Mouse (Mus musculus) erythroblast, embryonic 14.5 days (primary cell): ENCODE results near the gene Gng5. TPM values are rescaled to one million over a fixed set of nuclear protein-coding genes. Genes with fewer than 3 reads are reported as not detected.

Source experiments
- H3K27me3 ChIP-seq: 2 replicates; pipeline ENCODE4 v1.6.1; 2012; ENCODE audit warnings: inconsistent platforms; ENCODE audit not compliant: control insufficient read depth
- H3K36me3 ChIP-seq: 2 replicates; pipeline ENCODE4 v1.6.1; 2012; ENCODE audit warnings: mild to moderate bottlenecking, inconsistent platforms; ENCODE audit not compliant: control insufficient read depth
- H3K4me1 ChIP-seq: 2 replicates; pipeline ENCODE4 v1.6.1; 2012; ENCODE audit warnings: inconsistent platforms; ENCODE audit not compliant: control insufficient read depth
- H3K4me3 ChIP-seq: replicated peaks from 2 replicates; pipeline ENCODE3; 2012; ENCODE audit warnings: moderate library complexity, mild to moderate bottlenecking, inconsistent platforms
- H3K9me3 ChIP-seq: 2 replicates; pipeline ENCODE4 v1.6.1; 2012; ENCODE audit warnings: low read length, inconsistent platforms, mixed read lengths; ENCODE audit not compliant: control insufficient read depth
- GATA1 ChIP-seq: IDR thresholded peaks from 2 replicates; pipeline ENCODE4 v1.6.1; 2012; ENCODE audit warnings: low read length, inconsistent platforms, mixed read lengths
- TAL1 ChIP-seq: IDR thresholded peaks from 3 replicates; pipeline ENCODE4 v1.6.1; 2012; ENCODE audit warnings: low read length, inconsistent platforms, mixed read lengths
- polyA plus RNA-seq: library from polyadenylated mRNA; stranded (reverse); fragments of >175 nt; gene quantifications from 2 replicates; pipeline ENCODE4 v1.2.3, GENCODE M21; 2012

Gene Gng5
- 20.4 and 22.7 TPM in 2 replicates for polyA plus RNA-seq

GRCm38 (mm10) chr3:146499431-146500002 is at the start of gene Gng5, which contains the start of gene Spata1:
TSS of gene Gng5 (plus strand) at chr3:146499807.
TSS of gene Spata1 (minus strand) at chr3:146499753.
- peak within 1 kb of the TSS; percentile 93 for H3K4me3 ChIP-seq
- H3K9me3 ChIP-seq, result no peaks in the 10 kb centered on the region
- TF ChIP-seq TAL1 (no peak), GATA1 (no peak)
- peaks cover 32% of the 10 kb centered on the region for H3K36me3 ChIP-seq
- H3K27me3 ChIP-seq, result no peaks in the 10 kb centered on the region
- peaks cover 37% of the 10 kb centered on the region for H3K4me1 ChIP-seq

DNA sequence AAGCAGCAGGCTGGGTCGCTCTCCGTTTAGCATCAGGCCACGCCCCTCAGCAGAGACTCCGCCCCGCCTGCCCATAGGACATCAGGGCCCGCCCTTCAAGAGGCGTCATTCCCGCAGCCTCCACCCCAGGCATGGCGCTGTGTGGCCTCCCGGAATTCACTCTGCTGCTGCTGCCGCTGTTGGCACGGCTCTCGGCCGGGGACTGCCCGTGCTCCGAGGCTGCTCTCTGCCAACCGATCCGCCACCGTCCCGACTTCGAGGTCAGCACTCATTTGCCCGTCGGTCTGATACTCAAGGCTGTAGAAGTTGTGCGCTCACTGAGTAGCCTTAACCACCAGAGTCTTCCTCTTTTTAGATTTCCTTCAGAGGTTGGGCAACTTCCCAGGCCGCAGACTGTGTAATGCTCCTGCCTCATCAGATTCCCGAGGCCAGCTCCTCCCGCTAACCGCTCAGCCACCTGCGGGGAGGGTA is 49.2 kb upstream of the Gng5 start:
- TF ChIP-seq TAL1, result no peak
- no peak for TF ChIP-seq GATA1

GRCm38 (mm10) chr3:146451375-146451774 is 48.2 kb upstream of the Gng5 start:
- TF ChIP-seq TAL1 (no peak), GATA1 (no peak)
- peaks cover 39% of the 10 kb centered on the region for H3K4me1 ChIP-seq
- H3K4me3 ChIP-seq, result no peak overlapping the region
- H3K9me3 ChIP-seq, result no peaks in the 10 kb centered on the region
- H3K27me3 ChIP-seq, result no peaks in the 10 kb centered on the region
- peaks cover 13% of the 10 kb centered on the region for H3K36me3 ChIP-seq

More for the DNA sequence above, 49.2 kb upstream of the Gng5 start:
- H3K27me3 ChIP-seq, result no peaks in the 10 kb centered on the region
- peak overlapping the region; percentile 74 for H3K4me3 ChIP-seq
- peaks cover 39% of the 10 kb centered on the region for H3K4me1 ChIP-seq
- peaks cover 7% of the 10 kb centered on the region for H3K9me3 ChIP-seq
- H3K36me3 ChIP-seq, result peaks cover 18% of the 10 kb centered on the region

- H3K4me3 ChIP-seq, result no peak overlapping the region
- H3K9me3 ChIP-seq, result no peaks in the 10 kb centered on the region
- no peaks in the 10 kb centered on the region for H3K4me1 ChIP-seq
- TF ChIP-seq TAL1 (no peak), GATA1 (no peak)
- H3K36me3 ChIP-seq, result peaks cover 1% of the 10 kb centered on the region
- no peaks in the 10 kb centered on the region for H3K27me3 ChIP-seq
Observed at GRCm38 (mm10) chr3:146462939-146463338, 36.7 kb upstream of the Gng5 start.

GRCm38 (mm10) chr3:146469226-146469625 is 30.4 kb upstream of the Gng5 start:
- no peak for TF ChIP-seq TAL1
- no peak for TF ChIP-seq GATA1
- H3K4me3 ChIP-seq, result no peak overlapping the region
- H3K9me3 ChIP-seq, result no peaks in the 10 kb centered on the region
- H3K27me3 ChIP-seq, result no peaks in the 10 kb centered on the region
- no peaks in the 10 kb centered on the region; the same call in 1 of the 2 replicates for H3K36me3 ChIP-seq
- no peaks in the 10 kb centered on the region for H3K4me1 ChIP-seq

DNA sequence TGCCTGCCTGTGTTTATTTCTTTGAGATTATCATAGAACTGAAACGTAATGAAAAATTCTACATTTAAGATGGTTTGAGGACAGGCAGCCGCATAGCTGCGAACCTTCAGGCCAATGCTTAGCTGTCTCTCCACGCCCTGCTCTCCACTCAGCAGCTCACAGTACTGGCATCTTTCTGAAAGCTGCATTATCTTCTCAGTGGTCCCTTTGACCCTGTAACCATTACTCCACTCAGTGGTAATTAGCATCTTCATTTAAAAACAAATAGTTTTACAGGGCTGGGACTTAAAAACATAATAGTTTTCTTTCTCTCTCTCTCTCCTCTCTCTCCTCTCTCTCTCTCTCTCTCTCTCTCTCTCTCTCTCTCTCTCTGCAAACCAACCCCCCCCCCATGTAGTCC is 26.9 kb upstream of the Gng5 start:
- H3K36me3 ChIP-seq, result no peaks in the 10 kb centered on the region
- no peaks in the 10 kb centered on the region for H3K27me3 ChIP-seq
- no peaks in the 10 kb centered on the region for H3K9me3 ChIP-seq
- no peaks in the 10 kb centered on the region for H3K4me1 ChIP-seq
- TF ChIP-seq GATA1 (no peak), TAL1 (no peak)
- H3K4me3 ChIP-seq, result no peak overlapping the region

DNA sequence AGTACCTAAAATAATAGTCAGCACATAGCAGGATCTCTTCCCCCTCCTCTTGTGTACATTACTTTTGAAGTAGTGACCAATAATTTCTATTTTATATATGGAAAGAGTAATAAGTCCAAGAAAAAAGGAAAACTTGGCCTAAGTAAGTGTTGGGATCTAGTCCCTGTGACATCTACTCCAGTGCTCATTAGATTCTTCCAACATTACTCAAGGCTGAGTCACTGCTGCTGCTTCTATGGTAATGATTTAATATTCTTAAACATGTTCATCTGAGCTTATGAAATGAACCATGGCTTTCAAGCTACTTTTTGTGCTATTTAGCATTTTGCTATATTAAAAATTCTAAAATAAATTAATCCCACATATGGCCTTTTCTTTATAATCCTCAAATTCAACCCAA is 25.9 kb upstream of the Gng5 start:
- Histone ChIP-seq H3K27me3 (no peaks in the 10 kb centered on the region), H3K4me3 (no peak overlapping the region), H3K4me1 (no peaks in the 10 kb centered on the region), H3K9me3 (no peaks in the 10 kb centered on the region), H3K36me3 (no peaks in the 10 kb centered on the region)
- TF ChIP-seq GATA1 (no peak), TAL1 (no peak)

GRCm38 (mm10) chr3:146474428-146474827 is 25.2 kb upstream of the Gng5 start:
- H3K27me3 ChIP-seq, result no peaks in the 10 kb centered on the region
- no peaks in the 10 kb centered on the region for H3K9me3 ChIP-seq
- TF ChIP-seq TAL1, result no peak
- no peak for TF ChIP-seq GATA1
- no peaks in the 10 kb centered on the region for H3K36me3 ChIP-seq
- no peaks in the 10 kb centered on the region for H3K4me1 ChIP-seq
- H3K4me3 ChIP-seq, result no peak overlapping the region

DNA sequence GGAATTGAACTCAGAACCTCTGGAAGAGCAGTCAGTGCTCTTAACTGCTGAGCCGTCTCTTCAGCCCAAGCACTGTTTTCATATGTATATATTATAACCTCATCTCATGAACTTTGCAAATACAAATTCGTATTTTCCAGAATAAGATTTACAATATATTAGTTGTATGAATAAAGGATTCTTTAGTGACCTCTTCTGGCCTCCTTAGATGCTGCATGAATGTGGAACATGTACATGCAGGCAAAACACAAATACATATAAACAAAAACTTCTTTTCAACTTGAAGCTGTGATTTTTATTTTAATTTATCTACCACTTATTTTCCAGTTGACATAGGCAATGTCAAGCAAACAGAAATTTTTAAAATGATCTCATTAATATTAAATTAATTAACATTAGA is 17.6 kb upstream of the Gng5 start:
- TF ChIP-seq GATA1, result no peak
- no peak for TF ChIP-seq TAL1
- no peaks in the 10 kb centered on the region for H3K9me3 ChIP-seq

DNA sequence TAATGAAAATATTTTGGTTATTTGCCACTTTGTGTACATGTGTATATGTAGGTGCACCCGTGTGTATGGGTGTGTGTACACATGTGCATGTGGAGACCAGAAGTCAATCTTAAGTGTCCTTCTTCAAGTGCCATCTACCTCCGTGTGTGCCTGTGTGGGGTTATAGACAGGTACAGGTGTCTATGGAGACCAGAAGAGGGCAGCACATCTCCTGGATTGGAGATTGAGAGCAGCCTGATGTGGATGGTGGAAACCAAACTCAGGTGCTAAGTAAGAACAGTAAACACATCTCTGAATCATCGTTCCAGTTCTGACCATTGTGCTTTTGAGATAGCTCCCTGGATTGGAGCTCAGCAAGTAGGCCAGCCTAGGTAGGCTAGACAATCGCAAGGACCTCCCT is 13.1 kb upstream of the Gng5 start:
- no peaks in the 10 kb centered on the region for H3K9me3 ChIP-seq
- H3K4me1 ChIP-seq, result no peaks in the 10 kb centered on the region
- no peak for TF ChIP-seq TAL1
- TF ChIP-seq GATA1, result no peak
- no peaks in the 10 kb centered on the region for H3K27me3 ChIP-seq
- H3K36me3 ChIP-seq, result no peaks in the 10 kb centered on the region
- H3K4me3 ChIP-seq, result no peak overlapping the region

More for the DNA sequence above, 17.6 kb upstream of the Gng5 start:
- H3K36me3 ChIP-seq, result no peaks in the 10 kb centered on the region
- no peaks in the 10 kb centered on the region for H3K27me3 ChIP-seq
- no peak overlapping the region for H3K4me3 ChIP-seq
- no peaks in the 10 kb centered on the region for H3K4me1 ChIP-seq
